ENCODE assay signal across 18 mouse cellular contexts in the genomic region with DNA sequence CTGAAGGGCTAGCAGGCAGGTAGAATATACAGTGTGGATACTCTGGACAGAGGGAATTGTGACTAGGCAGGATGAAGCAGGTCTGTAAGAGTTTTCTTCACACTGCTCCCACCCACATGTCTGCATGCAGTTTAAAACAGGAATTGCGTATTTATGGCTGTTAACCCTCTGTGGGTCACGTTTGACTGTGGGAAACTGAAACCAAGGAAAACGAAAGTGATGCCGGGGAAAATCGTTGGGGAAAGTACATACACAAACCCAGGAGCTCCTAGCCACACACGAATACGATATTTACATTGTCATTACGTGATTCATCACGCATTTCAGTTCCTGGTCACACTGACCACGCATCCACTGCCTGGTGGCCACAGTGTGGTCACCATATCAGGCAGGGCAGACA.
A peak's percentile ranks its signal among the peaks of the same experiment; 100 is the strongest.
DNase-seq lines count a peak whose midpoint lies in the region; ATAC-seq and TF ChIP-seq lines count a peak whose summit lies in the region.
"Had no signal": no experiment of that assay in that cellular context is flagged by ENCODE, and none has a peak within 500 bp of the region (broad histone marks: within the 10 kb centered on the region; RNA-seq: fewer than 3 reads in every experiment).

No protein-coding gene starts in this region.

- no peak for TF ChIP-seq EP300 in lung, postnatal 0 days (IDR thresholded peaks at IDR 0.05)

- no peak overlapping the region; the same call in 1 of the 2 replicates for H3K27ac ChIP-seq in lung, postnatal 0 days (ENCODE audit: low read length)
- H3K27ac ChIP-seq in brown adipose tissue, adult 24 weeks (replicated peaks; ENCODE audit: low read depth, low read length), result no peak overlapping the region
- H3K27ac ChIP-seq: embryonic facial prominence, embryonic 13.5 days; heart, embryonic 10.5 days; hindbrain, embryonic 10.5 days; kidney, postnatal 0 days; lung, embryonic 15.5 days had no signal

- no peak for TF ChIP-seq CTCF in lung, adult 2 months (IDR thresholded peaks at IDR 0.05; ENCODE audit: insufficient read depth, low read length)
- TF ChIP-seq CTCF in lung, postnatal 0 days (IDR thresholded peaks at IDR 0.05), result no peak

- DNase-seq in lung, adult 2 months, result no peak
- no peak for DNase-seq in lung, postnatal 0 days (ENCODE audit: low spot score)
- DNase-seq in adrenal gland, adult 18-20 months (ENCODE audit: low spot score in 2 of 2), result no peak
- no peak for DNase-seq in right cerebral cortex, adult 2 months (ENCODE audit: low spot score in 2 of 2)
- DNase-seq: cerebellum, adult 9-11 months; right cerebral cortex, postnatal 4 days; thymus, postnatal 25 days had no signal

- H3K4me3 ChIP-seq in lung, adult 2 months (replicated peaks; ENCODE audit: extremely low read depth, low read depth, low read length), result peak overlapping the region; percentile 37
- no peak overlapping the region for H3K4me3 ChIP-seq in lung, postnatal 0 days (ENCODE audit: low read depth, low read length)
- H3K4me3 ChIP-seq in brown adipose tissue, adult 24 weeks (ENCODE audit: insufficient read depth, low read depth, low read length), result 0 out of 2 replicates have a peak overlapping the region, but pooled peaks have one; percentile 5
- H3K4me3 ChIP-seq: embryonic facial prominence, embryonic 13.5 days; heart, embryonic 10.5 days; hindbrain, embryonic 10.5 days; lung, embryonic 15.5 days had no signal

- ATAC-seq in lung, postnatal 0 days, result no peak
- peak; percentile 33 for ATAC-seq in megakaryocyte, adult 5-6 weeks (ENCODE audit: poor library complexity, severe bottlenecking)
- no peak for ATAC-seq in frontal cortex, adult (ENCODE audit: low TSS enrichment)
- ATAC-seq: forebrain, embryonic 14.5 days; inflammation-experienced regulatory T-cells, adult 6 months; midbrain, embryonic 16.5 days had no signal

- no peaks in the 10 kb centered on the region for H3K36me3 ChIP-seq in lung, postnatal 0 days (ENCODE audit: insufficient read depth, low read length)
- H3K36me3 ChIP-seq: embryonic facial prominence, embryonic 13.5 days; heart, embryonic 10.5 days; hindbrain, embryonic 10.5 days; lung, embryonic 15.5 days had no signal

- no peaks in the 10 kb centered on the region; the same call in none of the 2 replicates for H3K4me1 ChIP-seq in lung, adult 2 months (ENCODE audit: control insufficient read depth, insufficient read depth, low read length)
- no peaks in the 10 kb centered on the region for H3K4me1 ChIP-seq in lung, postnatal 0 days (ENCODE audit: insufficient read depth, low read depth, low read length)
- H3K4me1 ChIP-seq in brown adipose tissue, adult 24 weeks (ENCODE audit: control insufficient read depth, insufficient read depth, insufficient read length, low read length), result peaks cover 2% of the 10 kb centered on the region
- H3K4me1 ChIP-seq: embryonic facial prominence, embryonic 13.5 days had no signal

- H3K4me2 ChIP-seq in lung, postnatal 0 days (replicated peaks; ENCODE audit: low read depth, low read length), result no peak overlapping the region
- H3K4me2 ChIP-seq: embryonic facial prominence, embryonic 13.5 days; lung, embryonic 15.5 days had no signal

- H3K9me3 ChIP-seq in lung, postnatal 0 days (ENCODE audit: low read length), result no peaks in the 10 kb centered on the region
- H3K9me3 ChIP-seq: embryonic facial prominence, embryonic 13.5 days; heart, embryonic 10.5 days; hindbrain, embryonic 10.5 days; lung, embryonic 15.5 days had no signal

- H3K27me3 ChIP-seq in lung, postnatal 0 days (replicated peaks; ENCODE audit: insufficient read depth, low read length), result no peaks in the 10 kb centered on the region
- H3K27me3 ChIP-seq: embryonic facial prominence, embryonic 13.5 days; lung, embryonic 15.5 days had no signal

- H3K9ac ChIP-seq in lung, postnatal 0 days (replicated peaks; ENCODE audit: low read depth), result no peak overlapping the region
- H3K9ac ChIP-seq: embryonic facial prominence, embryonic 13.5 days; lung, embryonic 15.5 days had no signal

- TF ChIP-seq POLR2A in lung, adult 2 months (IDR thresholded peaks at IDR 0.05; ENCODE audit: borderline replicate concordance, extremely low read depth, low read depth, low read length), result no peak

- WGBS in lung, adult 2 months, result 57% methylated on average over 10 of the region's 10 CpGs
- WGBS in lung, postnatal 0 days, result 56% methylated on average over 10 of the region's 10 CpGs
